Mouse (Mus musculus) CH12.LX (cell line): ENCODE data around the gene Fastkd5.

Experiments
- CTCF ChIP-seq, 2 experiments: IDR thresholded peaks in 1 of 2; conservative IDR thresholded peaks in 1 of 2; 2 replicates each; pipeline ENCODE4 v1.5.1; 2011 to 2012; ENCODE audit warnings: low read depth in 2 of 2, low read length in 2 of 2, improper control_type of control experiment in 1 of 2, inconsistent platforms in 1 of 2, mild to moderate bottlenecking in 1 of 2, moderate library complexity in 1 of 2
- E2F4 ChIP-seq: IDR thresholded peaks from 2 replicates; pipeline ENCODE4 v1.6.1; 2011; ENCODE audit warnings: low read depth, low read length, improper control_type of control experiment; ENCODE audit not compliant: insufficient replicate concordance
- EP300 ChIP-seq: IDR thresholded peaks from 2 replicates; pipeline ENCODE4 v1.6.1; 2011; ENCODE audit warnings: low read length, improper control_type of control experiment
- ETS1 ChIP-seq: conservative IDR thresholded peaks from 2 replicates; pipeline ENCODE4 v1.6.1; 2012; ENCODE audit warnings: low read depth, mild to moderate bottlenecking, inconsistent platforms, low read length, improper control_type of control experiment, moderate library complexity
- IRF4 ChIP-seq: IDR thresholded peaks from 2 replicates; pipeline ENCODE4 v1.6.1; 2014; ENCODE audit warnings: low read depth, mild to moderate bottlenecking, inconsistent platforms, low read length, improper control_type of control experiment
- JUND ChIP-seq: conservative IDR thresholded peaks from 2 replicates; pipeline ENCODE4 v1.6.1; 2011; ENCODE audit warnings: low read depth, low read length, improper control_type of control experiment
- MAFK ChIP-seq: IDR thresholded peaks from 2 replicates; pipeline ENCODE4 v1.6.1; 2011; ENCODE audit warnings: low read length, improper control_type of control experiment; ENCODE audit not compliant: insufficient replicate concordance
- POLR2AphosphoS2 ChIP-seq: IDR thresholded peaks from 2 replicates; pipeline ENCODE4 v1.6.1; 2011; ENCODE audit warnings: low read depth, low read length, improper control_type of control experiment
- SIN3A ChIP-seq: IDR thresholded peaks from 2 replicates; pipeline ENCODE4 v1.6.1; 2012; ENCODE audit warnings: low read length, improper control_type of control experiment, inconsistent platforms

DNA sequence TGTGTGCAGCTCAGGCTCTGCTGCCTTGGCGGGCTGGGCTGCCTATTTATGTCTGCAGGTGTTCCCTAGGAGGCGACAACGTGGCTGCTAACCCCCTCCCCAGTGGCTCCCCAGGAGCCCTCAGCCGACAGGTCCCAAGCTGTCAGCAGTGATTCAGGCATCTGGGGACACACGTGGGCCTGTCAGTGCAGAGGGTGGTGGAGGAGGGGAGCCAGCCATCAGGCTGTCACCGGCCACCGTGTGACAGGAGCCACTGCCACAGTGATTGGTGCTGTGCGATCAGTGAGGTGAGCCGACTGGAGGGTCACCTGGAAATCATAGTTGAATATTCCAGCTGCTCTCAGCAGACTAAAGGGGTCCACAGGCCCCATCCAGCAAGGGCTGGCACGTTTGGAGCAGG lies 47.3 kb downstream of the Fastkd5 start, which contains the start of gene Avp:
- TF ChIP-seq EP300 (no peak), CTCF (conservative IDR thresholded peaks at IDR 0.05 in 1 of 2, IDR thresholded peaks at IDR 0.05 in 1 of 2; ENCODE audit: low read depth in 2 of 2, low read length in 2 of 2) (no peak), JUND (no peak), SIN3A (no peak), IRF4 (no peak), ETS1 (no peak), POLR2AphosphoS2 (no peak), E2F4 (no peak), MAFK (no peak)
